Mouse (Mus musculus) MEL (cell line): ENCODE results near the gene Dpf3. TPM values are rescaled to one million over a fixed set of nuclear protein-coding genes. Genes with fewer than 3 reads are reported as not detected.

Source experiments
- DNase-seq: peaks from one replicate; pipeline ENCODE4 v3.0.0; 2011; ENCODE audit warnings: low read depth, low spot score
- H3K27ac ChIP-seq: 2 replicates; pipeline ENCODE4 v1.5.1; 2012; ENCODE audit warnings: low read depth, mild to moderate bottlenecking, control low read depth, low read length, moderate library complexity; ENCODE audit not compliant: control insufficient read depth
- H3K27me3 ChIP-seq, 2 experiments: fragments of 150-350 bp in 1 of 2; sonication (generic) in 1 of 2; 2 replicates each; pipeline ENCODE4 v1.6.1; 2012; ENCODE audit warnings: low read length in 2 of 2, mild to moderate bottlenecking in 2 of 2, improper control_type of control experiment in 1 of 2, moderate library complexity in 1 of 2; ENCODE audit not compliant: insufficient read depth in 2 of 2, control insufficient read depth in 1 of 2
- H3K36me3 ChIP-seq, 2 experiments: 2 replicates each; pipeline ENCODE4 v1.6.1; 2012 to 2014; ENCODE audit warnings: low read length in 2 of 2, improper control_type of control experiment in 1 of 2, inconsistent platforms in 1 of 2, mild to moderate bottlenecking in 1 of 2; ENCODE audit not compliant: insufficient read depth in 2 of 2, control insufficient read depth in 1 of 2
- H3K4me1 ChIP-seq, 2 experiments: fragments of 150-350 bp in 1 of 2; sonication (generic) in 1 of 2; 2 replicates each; pipeline ENCODE4 v1.6.1; 2012; ENCODE audit warnings: low read length in 2 of 2, improper control_type of control experiment in 1 of 2, mild to moderate bottlenecking in 1 of 2; ENCODE audit not compliant: insufficient read depth in 2 of 2, control insufficient read depth in 1 of 2
- H3K4me3 ChIP-seq, 2 experiments: fragments of 150-350 bp in 1 of 2; sonication (generic) in 1 of 2; 2 replicates each; pipeline ENCODE4 v1.5.1; 2012; ENCODE audit warnings: low read depth in 2 of 2, low read length in 2 of 2, mild to moderate bottlenecking in 2 of 2, moderate library complexity in 2 of 2, control low read depth in 1 of 2, improper control_type of control experiment in 1 of 2; ENCODE audit not compliant: control insufficient read depth in 1 of 2, insufficient read depth in 1 of 2
- H3K79me2 ChIP-seq: 2 replicates; pipeline ENCODE4 v1.6.1; 2012; ENCODE audit warnings: mild to moderate bottlenecking, low read length, moderate library complexity; ENCODE audit not compliant: control insufficient read depth, poor library complexity, insufficient read depth
- H3K9ac ChIP-seq: 2 replicates; pipeline ENCODE4 v1.6.1; 2012; ENCODE audit warnings: low read depth, mild to moderate bottlenecking, control low read depth, low read length, moderate library complexity; ENCODE audit not compliant: control insufficient read depth, poor library complexity, severe bottlenecking
- H3K9me3 ChIP-seq: fragments of 150-350 bp; sonication (generic); replicated peaks from 2 replicates; pipeline ENCODE4 v1.6.1; 2012; ENCODE audit warnings: mild to moderate bottlenecking, low read length, improper control_type of control experiment, moderate library complexity; ENCODE audit not compliant: insufficient read depth
- BHLHE40 ChIP-seq: IDR thresholded peaks from 2 replicates; pipeline ENCODE4 v1.6.1; 2012; ENCODE audit warnings: low read depth, mild to moderate bottlenecking, inconsistent platforms, low read length, improper control_type of control experiment, borderline replicate concordance
- CHD2 ChIP-seq: IDR thresholded peaks from 2 replicates; pipeline ENCODE4 v1.6.1; 2011; ENCODE audit warnings: low read length, improper control_type of control experiment
- E2F4 ChIP-seq: IDR thresholded peaks from 2 replicates; pipeline ENCODE4 v1.6.1; 2011; ENCODE audit warnings: low read depth, low read length, improper control_type of control experiment, borderline replicate concordance
- ETS1 ChIP-seq: IDR thresholded peaks from 2 replicates; pipeline ENCODE4 v1.6.1; 2012; ENCODE audit warnings: low read depth, mild to moderate bottlenecking, inconsistent platforms, low read length, improper control_type of control experiment, moderate library complexity
- GABPA ChIP-seq: IDR thresholded peaks from 2 replicates; pipeline ENCODE4 v1.6.1; 2012; ENCODE audit warnings: low read depth, mild to moderate bottlenecking, inconsistent platforms, low read length, improper control_type of control experiment, moderate library complexity
- GATA1 ChIP-seq: IDR thresholded peaks from 2 replicates; pipeline ENCODE4 v1.6.1; 2011; ENCODE audit warnings: low read depth, low read length, improper control_type of control experiment
- MAFK ChIP-seq: IDR thresholded peaks from 2 replicates; pipeline ENCODE4 v1.6.1; 2011; ENCODE audit warnings: low read depth, mild to moderate bottlenecking, low read length, improper control_type of control experiment, borderline replicate concordance
- MAX ChIP-seq: IDR thresholded peaks from 2 replicates; pipeline ENCODE4 v1.6.1; 2011; ENCODE audit warnings: low read length, improper control_type of control experiment
- MAZ ChIP-seq: IDR thresholded peaks from 2 replicates; pipeline ENCODE4 v1.6.1; 2012; ENCODE audit warnings: low read depth, mild to moderate bottlenecking, inconsistent platforms, low read length, improper control_type of control experiment
- MXI1 ChIP-seq: IDR thresholded peaks from 2 replicates; pipeline ENCODE4 v1.6.1; 2011; ENCODE audit warnings: mild to moderate bottlenecking, low read depth, low read length, improper control_type of control experiment
- MYB ChIP-seq: IDR thresholded peaks from 2 replicates; pipeline ENCODE4 v1.6.1; 2011; ENCODE audit warnings: mild to moderate bottlenecking, low read depth, low read length, improper control_type of control experiment
- NRF1 ChIP-seq: IDR thresholded peaks from 2 replicates; pipeline ENCODE4 v1.6.1; 2014; ENCODE audit warnings: low read depth, mild to moderate bottlenecking, inconsistent platforms, low read length, improper control_type of control experiment, moderate library complexity; ENCODE audit not compliant: poor library complexity, insufficient read depth, severe bottlenecking
- POLR2A ChIP-seq, 2 experiments: IDR thresholded peaks; 2 replicates each; pipeline ENCODE4 v1.6.1; 2011 to 2012; ENCODE audit warnings: low read length in 2 of 2, mild to moderate bottlenecking in 2 of 2, control low read depth in 1 of 2, improper control_type of control experiment in 1 of 2, low read depth in 1 of 2, moderate library complexity in 1 of 2; ENCODE audit not compliant: control insufficient read depth in 1 of 2, insufficient read depth in 1 of 2, poor library complexity in 1 of 2
- POLR2AphosphoS5 ChIP-seq: IDR thresholded peaks from 2 replicates; pipeline ENCODE4 v1.6.1; 2012; ENCODE audit warnings: low read depth, borderline replicate concordance, mild to moderate bottlenecking, inconsistent platforms, low read length, moderate library complexity, mixed read lengths
- RAD21 ChIP-seq: IDR thresholded peaks from 2 replicates; pipeline ENCODE4 v1.6.1; 2011; ENCODE audit warnings: mild to moderate bottlenecking, low read depth, low read length, improper control_type of control experiment
- TAL1 ChIP-seq: IDR thresholded peaks from 2 replicates; pipeline ENCODE4 v1.6.1; 2012; ENCODE audit warnings: mild to moderate bottlenecking, inconsistent platforms, low read length, moderate library complexity, mixed read lengths
- TCF12 ChIP-seq: IDR thresholded peaks from 2 replicates; pipeline ENCODE4 v1.6.1; 2014; ENCODE audit warnings: low read depth, mild to moderate bottlenecking, inconsistent platforms, low read length, improper control_type of control experiment, moderate library complexity
- UBTF ChIP-seq: IDR thresholded peaks from 2 replicates; pipeline ENCODE4 v1.6.1; 2012; ENCODE audit warnings: low read depth, mild to moderate bottlenecking, inconsistent platforms, low read length, improper control_type of control experiment, moderate library complexity, borderline replicate concordance; ENCODE audit not compliant: insufficient read depth
- USF1 ChIP-seq: IDR thresholded peaks from 2 replicates; pipeline ENCODE4 v1.6.1; 2014; ENCODE audit warnings: low read depth, mild to moderate bottlenecking, inconsistent platforms, low read length, improper control_type of control experiment, moderate library complexity
- ZKSCAN1 ChIP-seq: IDR thresholded peaks from 2 replicates; pipeline ENCODE4 v1.6.1; 2012; ENCODE audit warnings: low read depth, mild to moderate bottlenecking, inconsistent platforms, low read length, improper control_type of control experiment, moderate library complexity
- polyA plus RNA-seq, 2 experiments: library from polyadenylated mRNA; stranded (reverse) in 1 of 2; unstranded in 1 of 2; fragments of >175 nt in 1 of 2; fragments of >200 nt in 1 of 2; gene quantifications; 2 replicates each; pipeline versions ENCODE4 v1.2.1 to v1.2.4; 2012; ENCODE audit warnings: low replicate concordance in 2 of 2, low read depth in 1 of 2; ENCODE audit not compliant: insufficient read length in 2 of 2, insufficient read depth in 1 of 2, missing spikeins in 1 of 2
- total RNA-seq: library from RNA; depleted of rRNA; stranded (reverse); fragments of 300-350 nt; gene quantifications from 2 replicates; pipeline ENCODE4 v1.2.3, GENCODE M21; 2012

Gene Dpf3
- total and polyA plus RNA-seq, 3 experiments = 4.2 to 6.8 TPM; not detected in 1

GRCm38 (mm10) chr12:83208011-83208410 is 279.5 kb downstream of the Dpf3 start:
- Histone ChIP-seq H3K9me3 (no peaks in the 10 kb centered on the region), H3K4me1 (no peaks in the 10 kb centered on the region), H3K27ac (no peak overlapping the region), H3K36me3 (no peaks in the 10 kb centered on the region), H3K9ac (no peak overlapping the region), H3K4me3 (no peak overlapping the region), H3K27me3 (peaks cover 0 to 6% of the 10 kb centered on the region in 2 experiments; a peak in 1 of 4 replicates), H3K79me2 (no peaks in the 10 kb centered on the region)
- no peak for DNase-seq
- no peak for TF ChIP-seq TCF12
- TF ChIP-seq POLR2AphosphoS5 = no peak
- no peak for TF ChIP-seq RAD21
- no peak for TF ChIP-seq USF1
- no peak for TF ChIP-seq UBTF
- no peak for TF ChIP-seq MAFK
- no peak for TF ChIP-seq MAX
- TF ChIP-seq, all 39 proteins: peak for 0

- Histone ChIP-seq H3K9ac (no peak overlapping the region), H3K79me2 (no peaks in the 10 kb centered on the region), H3K27ac (no peak overlapping the region), H3K4me3 (no peak overlapping the region), H3K36me3 (no peaks in the 10 kb centered on the region), H3K9me3 (no peaks in the 10 kb centered on the region), H3K4me1 (no peaks in the 10 kb centered on the region), H3K27me3 (peaks cover 0 to 6% of the 10 kb centered on the region in 2 experiments; a peak in 1 of 4 replicates)
- no peak for DNase-seq
- TF ChIP-seq TCF12 (no peak), GABPA (no peak), E2F4 (no peak), POLR2A (IDR thresholded peaks at IDR 0.05; ENCODE audit: control insufficient read depth in 1 of 2, insufficient read depth in 1 of 2, low read depth in 1 of 2, low read length in 2 of 2, poor library complexity in 1 of 2) (no peak), RAD21 (no peak), MAZ (no peak), ETS1 (no peak), MYB (no peak), BHLHE40 (no peak), CHD2 (no peak), GATA1 (no peak), NRF1 (no peak), POLR2AphosphoS5 (no peak), MAFK (no peak), TAL1 (no peak), ZKSCAN1 (no peak), MXI1 (no peak)
Observed at GRCm38 (mm10) chr12:83207481-83207880, 280.0 kb downstream of the Dpf3 start.
